Mouse (Mus musculus) activated CD4-positive, CD25-positive, alpha-beta regulatory T cell, adult 4 months (primary cell): ENCODE measurements around the gene Jph3. TPM values are rescaled to one million over a fixed set of nuclear protein-coding genes. Genes with fewer than 3 reads are reported as not detected.

ENCODE experiments used
- ATAC-seq: one replicate; pipeline ENCODE4 v1.8.0; 2017
- polyA plus RNA-seq, 2 experiments: library from polyadenylated mRNA; unstranded; fragments of 100-300 nt; shearing (Covaris generic); gene quantifications; one replicate each; pipeline ENCODE4 v1.2.1; 2017

The Jph3 gene
- polyA plus RNA-seq, result under 1 TPM in 1 of 2 experiments, not detected in 1; 0.12 TPM

DNA sequence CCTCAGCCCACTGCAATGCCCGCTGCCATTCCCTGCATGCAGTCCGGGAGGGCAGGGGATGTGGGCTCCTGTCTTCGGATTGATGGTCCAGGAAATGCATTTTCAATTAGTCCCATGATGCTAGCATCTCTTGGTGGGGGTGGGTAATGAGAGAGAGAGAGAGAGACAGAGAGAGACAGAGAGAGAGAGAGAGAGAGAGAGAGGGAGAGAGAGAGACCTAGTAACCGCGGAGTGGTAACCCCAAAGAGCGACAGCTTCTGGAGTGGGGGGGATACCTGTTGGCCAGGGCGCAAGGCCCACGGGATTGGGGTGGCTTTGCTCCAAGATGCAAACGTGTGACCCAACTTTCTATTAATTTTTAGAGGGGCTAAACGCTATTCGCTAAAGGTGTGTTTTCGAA lies at the start of gene Jph3:
Jph3 (plus strand) TSS at position 301 of the 400 bp plus-strand sequence.
- ATAC-seq, result no peak

DNA sequence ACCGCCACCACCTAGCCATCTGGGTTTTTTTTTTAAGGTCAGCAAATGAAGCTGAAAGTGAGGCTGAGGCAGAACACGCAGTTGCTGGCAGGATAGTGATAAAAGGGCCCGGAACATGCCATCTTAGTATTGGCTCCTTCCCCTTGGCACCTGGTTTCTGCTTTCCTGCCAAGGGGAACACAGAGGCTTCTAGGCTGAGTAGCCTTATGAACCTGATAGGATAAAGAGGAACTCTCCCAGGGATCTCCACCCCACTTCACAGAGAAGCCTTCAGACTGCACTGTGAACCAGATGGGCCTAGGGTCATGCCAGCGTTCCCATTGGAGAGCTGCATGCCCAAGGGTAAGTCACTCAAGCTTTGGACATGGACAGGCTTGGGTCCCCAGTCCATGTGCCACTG lies 48.5 kb upstream of the Jph3 start:
- no peak for ATAC-seq

GRCm38 (mm10) chr8:121681457-121681856 lies 48.0 kb upstream of the Jph3 start:
- ATAC-seq, result no peak

DNA sequence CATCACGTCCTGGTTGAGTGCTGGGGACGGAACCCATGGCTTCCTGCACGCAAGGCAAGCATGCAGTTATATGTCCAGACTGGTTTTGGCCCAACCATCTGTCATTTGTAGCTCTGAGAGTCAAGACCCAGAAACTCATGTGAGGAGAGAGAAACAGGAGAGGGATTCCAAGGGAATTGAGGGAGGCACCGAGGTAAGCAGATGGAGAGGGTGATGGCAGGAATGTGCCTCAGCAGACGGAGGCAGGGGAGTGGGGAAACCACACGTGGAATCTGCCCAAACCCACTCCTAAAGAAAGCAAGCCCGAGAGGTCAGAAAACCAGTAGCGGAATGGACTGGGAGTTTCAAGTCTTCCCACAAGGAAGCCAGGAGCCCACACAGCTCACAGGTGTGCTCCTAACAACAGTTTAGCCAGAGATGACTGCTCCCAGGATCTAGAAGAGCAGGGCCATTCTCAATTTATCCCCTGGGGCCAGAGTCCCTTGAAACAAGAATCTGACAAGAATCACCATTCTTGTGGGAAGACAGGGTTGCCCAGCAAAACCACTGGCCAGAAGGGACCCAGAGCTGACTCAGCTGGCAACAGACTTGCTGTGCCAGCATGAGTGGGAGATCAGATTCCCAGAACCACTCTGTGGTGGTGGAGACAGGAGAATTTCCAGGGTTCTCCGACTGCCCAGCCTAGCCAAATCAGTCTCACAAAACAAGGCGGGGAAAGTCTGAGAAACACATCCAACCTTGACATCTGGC lies 46.2 kb upstream of the Jph3 start:
- ATAC-seq, result no peak

DNA sequence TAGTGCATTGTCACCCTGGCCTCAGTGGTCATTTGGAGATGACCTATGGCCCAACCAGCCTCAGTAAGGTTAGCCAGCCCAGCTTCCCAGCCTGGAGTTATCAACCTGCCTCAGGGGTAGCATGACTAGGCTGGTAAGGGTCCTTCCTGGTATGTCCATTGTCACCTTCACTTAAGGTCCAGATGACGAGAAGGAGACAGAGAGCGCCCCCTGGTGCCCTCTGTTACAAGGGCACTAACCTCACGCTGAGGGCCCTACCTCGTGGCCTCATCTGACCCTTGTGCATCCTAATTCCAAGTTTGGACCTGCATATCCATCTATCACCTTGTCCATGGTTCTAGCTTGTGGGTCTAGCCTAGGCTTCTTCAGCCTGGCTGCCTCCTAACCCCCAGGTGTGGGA lies 44.0 kb upstream of the Jph3 start:
- no peak for ATAC-seq

DNA sequence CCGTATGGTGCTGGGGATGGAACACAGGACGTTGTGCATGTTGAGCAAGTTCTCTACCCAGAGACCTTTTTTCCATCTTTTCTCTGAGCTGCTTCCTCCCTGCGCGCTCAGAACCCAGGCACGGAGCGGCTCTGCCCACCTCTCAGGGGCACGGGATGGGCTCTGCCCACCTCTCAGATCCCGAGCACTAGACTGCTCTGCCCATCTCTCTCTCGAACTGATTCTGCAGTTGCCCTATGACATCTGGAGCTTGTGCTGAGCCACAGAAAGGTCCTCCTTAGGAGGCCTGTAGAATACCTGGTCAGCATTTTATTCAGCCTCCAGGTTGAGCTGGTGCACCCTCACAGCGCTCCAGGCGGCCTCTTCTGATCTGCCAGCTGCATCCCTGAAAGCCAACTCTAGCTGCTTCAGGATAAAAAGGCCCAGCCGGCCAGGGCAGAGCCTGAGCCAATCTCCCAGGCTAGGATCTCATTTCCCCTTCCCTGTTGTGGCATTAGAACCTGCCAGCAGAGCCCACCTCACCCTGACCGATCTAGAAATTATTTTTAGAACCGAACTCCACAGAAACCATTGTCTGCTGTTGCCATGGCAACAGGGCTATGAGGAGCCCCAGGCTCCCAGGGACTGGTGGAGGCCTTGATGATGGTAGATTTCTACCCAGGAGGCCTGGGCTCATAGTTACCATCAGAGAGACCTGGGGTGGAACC lies 41.8 kb upstream of the Jph3 start:
- ATAC-seq, result no peak

DNA sequence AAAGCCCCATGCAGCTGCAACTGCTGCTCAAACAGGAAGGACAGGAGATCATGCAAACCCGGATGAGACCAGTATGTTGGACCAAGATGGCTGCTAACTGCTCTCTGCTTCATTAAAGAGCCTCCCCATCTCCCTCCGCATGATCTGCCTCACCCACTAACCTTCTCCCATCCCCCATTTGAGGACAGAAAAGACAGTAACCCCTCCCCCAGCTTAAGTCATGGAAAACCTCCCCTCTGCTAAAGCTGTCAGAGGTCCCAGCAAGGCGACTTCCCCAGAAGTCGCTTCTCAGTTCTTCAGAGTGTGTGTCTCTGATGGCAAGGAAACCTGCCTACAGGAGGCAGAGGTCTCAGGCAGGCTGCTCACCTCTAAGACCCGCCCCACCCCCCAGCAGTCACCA lies 40.9 kb upstream of the Jph3 start:
- no peak for ATAC-seq

DNA sequence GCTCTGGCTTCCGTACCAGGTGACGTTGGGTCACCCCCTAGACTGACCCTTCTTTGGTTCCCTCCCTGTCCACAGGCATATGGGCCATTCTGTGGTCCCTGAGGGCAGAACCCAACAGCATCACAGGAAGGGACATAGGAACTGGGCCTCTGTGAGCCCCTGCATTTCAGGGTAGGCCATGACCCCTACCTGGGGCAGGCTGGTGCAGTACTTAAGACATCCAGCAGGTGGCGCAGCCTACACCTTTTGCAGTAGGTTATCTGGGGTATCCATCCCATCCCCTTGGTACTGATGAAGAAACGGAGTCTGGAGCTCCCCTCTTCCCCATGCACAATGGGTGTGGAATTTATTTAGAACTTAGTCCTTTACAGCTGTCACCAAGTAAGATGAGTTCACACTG lies 35.0 kb upstream of the Jph3 start:
- ATAC-seq, result no peak

DNA sequence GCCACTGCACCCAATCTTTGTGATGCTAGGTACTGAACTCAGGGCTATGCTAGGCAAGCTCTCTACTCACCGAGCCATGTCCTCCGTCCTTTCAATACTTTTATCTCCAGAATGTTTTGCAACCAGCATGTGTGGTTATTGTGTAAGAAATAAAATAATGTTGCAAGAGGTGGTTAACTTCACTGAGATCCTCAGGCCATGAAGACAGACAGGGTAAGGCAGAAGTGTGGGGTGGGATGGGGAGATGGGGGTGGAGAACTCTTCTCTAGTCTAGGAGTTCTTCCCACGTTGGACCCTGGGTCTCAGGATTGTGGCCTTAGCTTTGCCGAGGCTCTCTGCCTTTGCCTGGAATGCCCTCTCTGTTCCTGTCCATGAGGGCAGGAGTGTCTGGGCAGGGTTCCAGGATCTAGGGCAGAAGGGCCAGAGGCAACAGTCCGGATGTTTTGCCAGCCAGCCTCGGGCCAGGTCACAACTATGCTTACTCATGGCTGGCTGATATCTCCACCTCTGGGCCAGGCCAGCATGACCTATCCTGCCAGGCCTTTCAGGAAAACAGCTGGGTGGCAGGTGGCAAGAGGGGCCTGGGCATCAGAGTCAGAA lies 33.7 kb upstream of the Jph3 start:
- ATAC-seq, result no peak

DNA sequence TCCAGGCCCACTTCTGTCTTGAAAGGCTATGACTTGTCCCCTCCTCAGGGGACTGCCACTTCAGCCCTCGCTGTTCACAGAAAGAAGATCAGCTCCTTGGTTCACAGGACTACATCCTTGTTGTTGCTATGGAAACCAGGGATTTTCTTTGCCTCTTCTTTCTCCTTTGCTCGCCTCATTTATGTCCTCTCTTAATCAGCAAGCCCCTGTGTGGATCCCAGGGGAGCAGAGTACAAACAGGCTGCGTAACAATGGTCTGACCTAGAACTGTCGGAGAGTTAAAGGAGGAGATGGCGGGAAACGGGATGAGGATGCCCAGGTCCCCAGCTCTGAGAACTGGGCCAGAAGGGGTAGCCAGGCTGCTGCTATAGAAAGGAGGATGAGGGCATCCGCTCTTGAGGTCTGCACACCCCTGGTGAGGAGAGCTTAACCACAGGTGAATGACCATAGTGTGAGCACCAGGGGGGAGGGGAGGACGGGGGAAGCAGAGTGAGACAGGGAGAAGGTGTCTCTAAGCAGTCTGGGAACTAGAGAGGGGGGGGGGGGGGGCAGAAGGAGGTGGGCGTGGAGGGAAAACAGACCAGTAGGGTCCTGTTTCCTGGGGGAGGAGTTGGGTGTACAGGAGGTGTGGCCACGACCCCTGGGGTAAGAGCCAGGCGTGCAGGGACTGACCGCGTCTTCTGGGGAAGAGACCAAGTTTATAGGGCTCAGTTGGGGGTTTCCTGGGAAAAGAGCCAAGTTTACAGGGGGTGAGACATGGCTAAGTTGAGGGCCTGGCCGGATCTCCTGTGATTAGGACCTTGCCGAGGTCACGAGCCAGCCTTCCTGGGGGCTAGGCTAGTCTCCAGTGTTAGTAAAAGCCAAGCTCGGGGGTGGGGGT lies 31.4 kb upstream of the Jph3 start:
- no peak for ATAC-seq

DNA sequence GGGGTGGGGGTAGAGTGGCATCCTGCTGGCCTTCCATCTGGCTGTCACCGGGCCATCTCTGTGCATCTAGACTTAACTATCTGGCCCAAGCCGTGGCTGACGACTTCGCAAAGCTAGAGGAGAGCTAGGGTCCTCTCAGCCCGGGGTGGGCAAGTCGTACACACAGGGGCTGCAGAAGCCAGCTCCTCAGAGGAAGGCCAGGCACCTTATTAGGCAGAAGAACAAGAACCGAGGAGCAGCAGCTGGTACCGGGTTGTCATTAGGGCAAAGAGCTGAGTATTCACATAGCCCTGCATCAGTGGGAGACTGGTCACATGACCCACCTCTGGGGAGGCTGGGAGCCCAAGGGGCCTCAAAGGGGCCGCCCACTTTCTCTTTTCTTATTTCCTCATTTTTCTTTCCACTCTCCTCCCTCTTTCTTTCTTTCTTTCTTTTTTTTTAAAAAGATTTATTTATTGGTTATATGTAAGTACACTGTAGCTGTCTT lies 30.8 kb upstream of the Jph3 start:
- no peak for ATAC-seq

GRCm38 (mm10) chr8:121699936-121700335 lies 29.5 kb upstream of the Jph3 start:
- ATAC-seq, result no peak

DNA sequence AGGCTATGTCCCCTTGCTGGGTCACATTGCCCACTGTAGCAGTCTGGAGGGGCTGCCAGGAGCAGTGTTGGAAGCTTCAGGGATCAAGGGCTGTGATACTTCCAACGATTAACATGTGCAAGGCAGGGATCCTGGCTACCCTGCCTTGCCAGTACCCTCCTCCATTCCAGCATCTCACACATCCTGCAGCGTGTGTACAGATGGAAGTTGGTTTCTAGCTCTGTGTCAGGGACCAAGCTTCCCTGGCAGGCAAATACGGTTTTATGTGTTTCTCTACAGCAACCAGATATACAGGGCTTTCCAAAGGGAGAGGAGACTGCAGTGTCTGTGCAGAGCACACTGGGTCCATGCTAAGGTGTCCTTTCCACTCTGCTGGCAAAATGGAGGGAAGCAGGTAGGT lies 24.2 kb upstream of the Jph3 start:
- ATAC-seq, result no peak

- no peak for ATAC-seq
Observed at GRCm38 (mm10) chr8:121706956-121707355, 22.5 kb upstream of the Jph3 start.

DNA sequence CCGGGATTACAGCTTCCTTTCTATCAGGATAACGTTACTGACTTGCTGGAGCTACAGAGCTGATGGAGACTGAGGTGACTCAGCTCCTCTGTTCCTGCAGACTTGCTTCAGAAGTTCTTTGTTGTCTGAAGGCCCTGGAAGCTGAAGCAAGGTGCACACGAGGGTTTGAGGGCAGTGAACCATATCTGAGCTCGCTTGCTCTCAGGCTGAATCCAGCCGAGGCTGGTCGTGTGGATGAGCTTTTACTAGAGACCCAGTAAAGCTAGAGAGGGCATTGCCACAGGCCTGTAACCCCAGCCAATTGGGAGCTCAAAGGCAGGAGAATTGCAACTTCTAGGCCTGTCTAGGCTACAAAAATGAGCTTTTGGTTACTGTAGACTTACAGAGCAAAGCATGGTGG lies 21.0 kb upstream of the Jph3 start:
- ATAC-seq, result no peak

GRCm38 (mm10) chr8:121717502-121717901 lies 11.9 kb upstream of the Jph3 start:
- ATAC-seq, result no peak

- no peak for ATAC-seq
Observed at GRCm38 (mm10) chr8:121717982-121718425, 11.4 kb upstream of the Jph3 start.

- ATAC-seq, result no peak
Observed at GRCm38 (mm10) chr8:121718925-121719324, 10.5 kb upstream of the Jph3 start.

- ATAC-seq, result no peak
Observed at GRCm38 (mm10) chr8:121721072-121721471, 8.4 kb upstream of the Jph3 start.

DNA sequence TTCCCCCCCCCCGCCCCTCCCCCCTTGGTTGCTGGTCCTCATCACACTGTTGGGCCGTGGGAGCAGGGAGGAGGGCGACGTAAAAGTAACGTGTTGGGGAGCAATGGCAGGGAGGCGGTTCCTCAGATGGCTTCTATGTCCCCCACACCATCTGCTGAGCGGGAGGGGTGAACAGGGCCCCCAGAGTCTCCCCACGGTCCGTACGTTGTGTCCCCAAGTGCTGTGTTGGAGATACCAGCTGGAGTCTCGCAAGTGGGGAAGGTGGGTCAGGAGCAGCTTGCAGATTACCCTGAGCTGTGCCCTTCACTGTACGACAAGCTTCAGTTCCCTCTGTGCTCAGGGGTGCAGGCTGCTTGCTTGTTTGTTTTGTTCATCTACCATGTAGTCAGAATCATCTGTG lies 5.6 kb upstream of the Jph3 start:
- ATAC-seq, result no peak

GRCm38 (mm10) chr8:121727164-121727563 lies 2.3 kb upstream of the Jph3 start:
- ATAC-seq, result no peak

GRCm38 (mm10) chr8:121729754-121730153 lies 331 bp downstream of the Jph3 start:
- no peak for ATAC-seq

DNA sequence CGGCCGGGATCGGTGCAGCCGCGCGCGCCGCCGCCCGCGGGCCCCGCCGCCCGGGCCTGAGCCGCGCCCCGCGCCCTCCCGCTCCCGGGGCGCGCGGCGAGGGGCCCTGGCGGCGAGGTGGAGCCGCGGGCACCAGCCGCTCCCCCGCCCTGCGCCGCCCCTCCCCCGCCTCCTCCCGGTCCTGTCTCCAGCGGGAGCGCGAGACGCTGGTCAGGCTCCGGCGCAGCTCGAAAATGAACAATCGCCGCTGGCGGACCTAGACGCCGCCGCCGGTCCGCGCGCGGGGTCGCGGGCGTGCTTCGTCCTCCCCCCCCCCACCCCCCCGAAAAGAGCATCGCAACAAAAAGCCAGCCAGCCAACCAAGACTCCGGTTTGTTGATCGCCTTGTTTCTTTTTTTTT lies 747 bp downstream of the Jph3 start:
- no peak for ATAC-seq
